Mouse (Mus musculus) G1E (cell line): ENCODE results near the gene Wdr41. TPM values are rescaled to one million over a fixed set of nuclear protein-coding genes. Genes with fewer than 3 reads are reported as not detected.

Experiments used
- ATAC-seq: 2 replicates; pipeline ENCODE4 v1.8.0; 2016; ENCODE audit warnings: mild to moderate bottlenecking; ENCODE audit not compliant: insufficient number of reproducible peaks, poor library complexity, low FRiP score, severe bottlenecking; ENCODE audit errors: extremely low read depth
- DNase-seq: peaks from one replicate; pipeline ENCODE4 v3.0.0; 2012; ENCODE audit warnings: low spot score
- H3K27me3 ChIP-seq: 2 replicates; pipeline ENCODE4 v1.6.1; 2012; ENCODE audit warnings: mild to moderate bottlenecking, low read length, inconsistent platforms; ENCODE audit not compliant: insufficient read depth
- H3K36me3 ChIP-seq: replicated peaks from 2 replicates; pipeline ENCODE3; 2012; ENCODE audit warnings: mild to moderate bottlenecking, inconsistent platforms
- H3K4me1 ChIP-seq: 2 replicates; pipeline ENCODE4 v1.6.1; 2012; ENCODE audit warnings: low read depth, low read length, inconsistent platforms, mixed read lengths; ENCODE audit not compliant: insufficient read depth
- H3K4me3 ChIP-seq: 2 replicates; pipeline ENCODE4 v1.5.1; 2012; ENCODE audit warnings: low read depth, mild to moderate bottlenecking, inconsistent platforms, low read length, moderate library complexity, mixed read lengths
- H3K9me3 ChIP-seq: replicated peaks from 2 replicates; pipeline ENCODE4 v1.6.1; 2012; ENCODE audit warnings: inconsistent platforms
- CTCF ChIP-seq: IDR thresholded peaks from 2 replicates; pipeline ENCODE4 v1.5.1; 2012; ENCODE audit warnings: low read depth, low read length, inconsistent platforms, mixed read lengths
- GATA1 ChIP-seq: IDR thresholded peaks from 2 replicates; pipeline ENCODE4 v1.6.1; 2012; ENCODE audit warnings: borderline replicate concordance, low read length, inconsistent platforms, mixed read lengths
- GATA2 ChIP-seq: IDR thresholded peaks from 2 replicates; pipeline ENCODE4 v1.6.1; 2012; ENCODE audit warnings: low read depth, low read length, inconsistent platforms, borderline replicate concordance
- POLR2AphosphoS5 ChIP-seq: IDR thresholded peaks from 2 replicates; pipeline ENCODE4 v1.6.1; 2012; ENCODE audit warnings: low read depth, low read length, inconsistent platforms; ENCODE audit not compliant: insufficient replicate concordance
- TAL1 ChIP-seq: conservative IDR thresholded peaks from 2 replicates; pipeline ENCODE4 v1.6.1; 2012; ENCODE audit warnings: low read depth, low read length, inconsistent platforms, mixed read lengths
- polyA plus RNA-seq: library from polyadenylated mRNA; stranded (reverse); fragments of >175 nt; gene quantifications from 2 replicates; pipeline ENCODE4 v1.2.3, GENCODE M21; 2012
- total RNA-seq, 2 experiments: library from RNA; stranded (forward) in 1 of 2; stranded (reverse) in 1 of 2; fragments of 200-1000 nt in 1 of 2; fragments of >200 nt in 1 of 2; fragmentation: Nextera tagmentation in 1 of 2; gene quantifications; 2 replicates each; pipeline ENCODE4 v1.2.3; 2014 to 2017

The Wdr41 gene
- total and polyA plus RNA-seq, 3 experiments: 5.3 to 26.2 (median 15.7) TPM

DNA sequence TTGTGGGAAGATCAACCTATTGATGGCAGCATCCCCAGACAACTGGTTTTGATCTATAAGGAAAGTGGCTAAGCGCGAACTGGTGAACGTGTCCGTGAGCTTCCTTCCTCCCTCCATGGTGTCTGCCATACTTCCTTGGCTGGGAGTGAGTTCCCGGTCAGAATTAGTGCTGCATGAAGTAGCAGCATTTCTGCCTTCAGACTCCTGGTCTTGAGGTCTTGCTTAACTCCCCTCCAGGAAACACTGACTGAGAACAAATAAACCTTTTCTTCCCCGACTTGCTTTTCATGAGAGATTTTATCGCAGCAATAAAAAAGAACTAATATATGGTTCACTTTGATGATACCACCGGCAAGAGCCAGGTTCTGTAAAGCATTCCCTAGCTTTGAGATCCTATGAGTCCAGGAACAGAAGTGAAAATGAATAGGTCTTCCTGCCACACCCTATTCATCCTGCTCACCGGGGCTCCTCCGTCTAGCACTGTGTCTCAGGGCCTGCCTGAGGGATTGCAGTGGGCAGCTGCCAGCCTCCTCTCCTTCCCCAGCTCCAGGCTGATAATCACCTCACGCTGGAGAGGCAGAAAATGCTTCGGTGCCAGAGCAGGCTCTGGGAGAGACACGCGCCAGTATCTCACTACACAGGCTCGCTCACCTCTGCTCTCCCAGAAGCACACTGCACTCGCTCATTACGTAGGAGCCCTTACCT, 56.1 kb downstream of the Wdr41 start:
- peaks cover 9% of the 10 kb centered on the region for H3K9me3 ChIP-seq
- peaks cover 13% of the 10 kb centered on the region; the same call in 1 of the 2 replicates for H3K27me3 ChIP-seq
- H3K36me3 ChIP-seq: peaks cover 11% of the 10 kb centered on the region
- ATAC-seq (no peak), DNase-seq (no peak)
- H3K4me3 ChIP-seq: no peak overlapping the region
- TF ChIP-seq TAL1: no peak
- TF ChIP-seq GATA1: no peak
- no peak for TF ChIP-seq CTCF
- TF ChIP-seq GATA2: no peak
- no peaks in the 10 kb centered on the region for H3K4me1 ChIP-seq

DNA sequence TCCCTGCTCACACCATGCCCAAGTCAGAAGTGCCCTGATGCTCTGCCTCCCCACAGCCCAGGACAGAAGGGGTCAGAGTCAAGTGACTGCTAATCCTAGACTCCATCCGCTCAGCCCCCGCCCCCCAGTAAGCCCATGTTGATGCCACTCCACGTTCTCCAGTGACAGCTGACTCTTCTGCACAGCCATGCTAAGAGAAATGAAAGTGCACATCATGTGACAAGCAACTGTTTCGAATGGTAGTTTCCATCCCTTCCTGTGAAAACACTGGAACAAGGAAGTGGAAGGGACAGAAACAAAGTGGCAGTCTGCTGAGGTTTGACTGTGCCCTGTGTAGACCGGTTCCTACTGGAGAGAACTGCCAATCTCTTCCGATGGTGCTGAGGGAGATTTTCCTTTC, 56.8 kb downstream of the Wdr41 start:
- Histone ChIP-seq H3K4me1 (no peaks in the 10 kb centered on the region), H3K9me3 (peaks cover 7% of the 10 kb centered on the region), H3K36me3 (peaks cover 5% of the 10 kb centered on the region), H3K27me3 (peaks cover 13% of the 10 kb centered on the region; the same call in 1 of the 2 replicates), H3K4me3 (no peak overlapping the region)
- DNase-seq: no peak
- TF ChIP-seq TAL1 (no peak), GATA1 (no peak), POLR2AphosphoS5 (no peak), GATA2 (no peak), CTCF (no peak)
- ATAC-seq: no peak

DNA sequence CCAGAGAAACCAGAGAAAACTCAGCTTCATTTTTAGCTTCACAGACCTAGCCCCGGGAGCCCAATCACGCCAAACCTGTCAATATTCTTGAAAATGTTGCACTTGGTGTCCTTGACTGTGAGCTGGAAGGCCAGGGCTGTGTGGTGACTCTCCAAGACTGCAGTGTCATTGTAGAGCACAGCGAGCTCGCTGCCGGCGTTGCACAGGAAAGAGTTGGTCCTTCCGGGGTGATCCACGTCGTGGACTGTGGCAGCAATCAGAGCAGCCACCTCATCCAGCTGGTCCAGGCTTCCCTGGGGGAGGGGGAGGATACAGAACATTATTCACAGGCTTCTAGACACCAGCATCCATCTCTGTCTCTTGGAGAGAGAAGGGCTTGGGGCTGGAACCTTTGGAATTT, 58.0 kb downstream of the Wdr41 start:
- H3K4me1 ChIP-seq: no peaks in the 10 kb centered on the region
- no peaks in the 10 kb centered on the region for H3K36me3 ChIP-seq
- DNase-seq (no peak), ATAC-seq (no peak)
- no peak overlapping the region for H3K4me3 ChIP-seq
- peaks cover 13% of the 10 kb centered on the region; the same call in 1 of the 2 replicates for H3K27me3 ChIP-seq
- no peak for TF ChIP-seq GATA1
- no peak for TF ChIP-seq CTCF
- TF ChIP-seq GATA2: no peak
- no peak for TF ChIP-seq POLR2AphosphoS5
- TF ChIP-seq TAL1: no peak
- no peaks in the 10 kb centered on the region for H3K9me3 ChIP-seq

DNA sequence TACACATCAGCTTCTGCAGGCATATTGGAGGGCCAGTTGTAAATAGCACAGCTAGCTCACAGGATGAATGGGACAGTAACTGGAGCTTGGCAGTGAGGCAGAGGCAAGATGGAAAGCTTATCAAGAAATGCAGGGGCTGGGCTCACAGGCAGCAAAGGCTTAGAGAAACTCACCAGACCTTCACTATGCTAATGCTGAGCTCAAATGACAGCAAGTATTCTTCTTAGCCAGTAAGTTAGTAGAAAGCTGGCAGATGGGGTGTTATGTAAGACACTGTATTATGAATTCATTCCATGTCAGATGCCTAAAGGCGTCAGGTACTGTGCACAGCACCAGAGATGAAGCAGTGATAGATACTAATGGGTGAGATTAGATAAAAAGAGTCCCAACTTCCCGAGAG, 58.6 kb downstream of the Wdr41 start:
- Histone ChIP-seq H3K27me3 (peaks cover 15% of the 10 kb centered on the region; the same call in 1 of the 2 replicates), H3K4me3 (no peak overlapping the region), H3K4me1 (no peaks in the 10 kb centered on the region), H3K36me3 (no peaks in the 10 kb centered on the region), H3K9me3 (no peaks in the 10 kb centered on the region)
- ATAC-seq: no peak
- no peak for TF ChIP-seq GATA1
- TF ChIP-seq TAL1: no peak
- TF ChIP-seq POLR2AphosphoS5: no peak
- no peak for TF ChIP-seq CTCF
- TF ChIP-seq GATA2: no peak
- no peak for DNase-seq

DNA sequence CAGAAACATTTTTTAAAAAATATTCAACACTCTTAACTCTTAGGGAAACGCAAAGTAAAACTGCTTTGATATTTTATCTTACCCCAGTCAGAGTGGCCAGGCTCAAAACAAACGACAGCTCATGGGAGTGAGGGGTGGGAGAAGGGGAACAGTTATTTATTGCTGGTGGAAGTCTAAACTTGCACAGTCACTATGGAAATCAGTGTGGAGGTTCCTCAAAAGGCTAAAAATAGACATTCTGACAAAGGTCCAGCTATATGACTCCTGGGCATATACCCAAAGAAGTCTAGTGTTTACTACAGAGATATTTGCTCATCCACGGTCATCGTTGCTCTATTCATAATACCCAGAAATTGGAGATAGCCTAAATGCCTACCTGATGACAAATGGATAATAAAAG, 62.1 kb downstream of the Wdr41 start:
- ATAC-seq: no peak
- Histone ChIP-seq H3K36me3 (no peaks in the 10 kb centered on the region), H3K27me3 (peaks cover 22% of the 10 kb centered on the region), H3K4me3 (no peak overlapping the region), H3K4me1 (no peaks in the 10 kb centered on the region), H3K9me3 (no peaks in the 10 kb centered on the region)
- DNase-seq: no peak
- TF ChIP-seq CTCF: no peak
- no peak for TF ChIP-seq POLR2AphosphoS5
- TF ChIP-seq GATA2: no peak
- TF ChIP-seq TAL1: no peak
- TF ChIP-seq GATA1: no peak

DNA sequence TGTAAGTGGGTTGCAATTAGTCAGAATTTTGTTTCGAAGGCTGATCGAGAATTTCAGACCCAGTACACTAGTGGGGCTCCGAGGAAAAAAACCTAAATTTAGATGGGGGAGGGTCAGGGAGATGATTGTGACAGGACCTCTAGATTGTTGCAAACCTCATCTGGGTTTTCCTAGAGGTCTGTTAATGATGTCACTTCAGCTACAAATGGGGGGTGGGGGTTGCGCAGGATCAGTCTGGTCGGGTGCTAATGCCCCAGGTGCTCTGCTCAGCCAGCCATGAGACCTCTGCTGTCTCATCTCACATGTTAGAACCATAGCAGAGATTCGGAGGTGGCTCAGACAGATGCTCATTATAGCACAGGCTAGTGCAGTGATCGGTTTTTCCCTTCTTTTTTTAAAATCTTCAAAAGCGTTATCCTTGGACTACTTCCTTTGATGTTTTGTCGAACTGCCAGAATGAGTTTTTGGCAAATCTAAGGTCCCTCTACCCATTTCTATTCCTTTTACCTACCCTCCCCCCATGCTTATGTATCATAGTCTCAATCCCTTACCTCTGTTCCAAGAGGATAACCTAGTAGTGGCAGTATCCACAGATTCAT, 64.1 kb downstream of the Wdr41 start:
- H3K9me3 ChIP-seq: no peaks in the 10 kb centered on the region
- DNase-seq (no peak), ATAC-seq (no peak)
- H3K36me3 ChIP-seq: no peaks in the 10 kb centered on the region
- H3K27me3 ChIP-seq: peaks cover 34% of the 10 kb centered on the region
- H3K4me1 ChIP-seq: no peaks in the 10 kb centered on the region
- H3K4me3 ChIP-seq: no peak overlapping the region
- TF ChIP-seq GATA1 (no peak), TAL1 (no peak), GATA2 (no peak), CTCF (no peak), POLR2AphosphoS5 (no peak)
